Mouse (Mus musculus) heart, embryonic 10.5 days (tissue): Measurements from ENCODE around the gene Gm7075. TPM values are rescaled to one million over a fixed set of nuclear protein-coding genes. Genes with fewer than 3 reads are reported as not detected.
"Not testable (repeated sequence)": the region's sequence is repeated elsewhere in the genome, so short reads cannot be mapped to it uniquely, and the experiment has no call there.

Experiments used
- DNase-seq: peaks from one replicate; pipeline ENCODE4 v3.0.0-alpha.2; 2017; ENCODE audit warnings: low spot score
- H3K27ac ChIP-seq: fragments of 300-500 bp; sonication (generic); 2 replicates; pipeline ENCODE4 v1.5.1; 2016; ENCODE audit warnings: mild to moderate bottlenecking
- H3K27me3 ChIP-seq: fragments of 300-500 bp; sonication (generic); 2 replicates; pipeline ENCODE4 v1.6.1; 2016; ENCODE audit warnings: mild to moderate bottlenecking; ENCODE audit not compliant: poor library complexity, insufficient read depth, severe bottlenecking
- H3K36me3 ChIP-seq: fragments of 300-500 bp; sonication (generic); 2 replicates; pipeline ENCODE4 v1.6.1; 2016; ENCODE audit warnings: mild to moderate bottlenecking, moderate library complexity
- H3K4me1 ChIP-seq: fragments of 300-500 bp; sonication (generic); 2 replicates; pipeline ENCODE4 v1.6.1; 2016; ENCODE audit warnings: mild to moderate bottlenecking
- H3K4me3 ChIP-seq: fragments of 300-500 bp; sonication (generic); 2 replicates; pipeline ENCODE4 v1.5.1; 2016; ENCODE audit warnings: mild to moderate bottlenecking, moderate library complexity
- H3K9me3 ChIP-seq: fragments of 300-500 bp; sonication (generic); 2 replicates; pipeline ENCODE4 v1.6.1; 2016; ENCODE audit warnings: mild to moderate bottlenecking, moderate library complexity
- WGBS: fragments of 180-500 bp; shearing (Covaris S2); methylation state at CpG from one replicate; pipeline ENCODE4 v1.1.7; 2016; 5-methylcytosine and 5-hydroxymethylcytosine counted together
- polyA plus RNA-seq: library from polyadenylated mRNA; unstranded; fragments of >200 nt; fragmentation: Nextera tagmentation; extraction: Ambion mirVana; gene quantifications from 2 replicates; pipeline ENCODE4 v1.2.1, GENCODE M21; 2016

The Gm7075 gene
- polyA plus RNA-seq: not detected in 2 replicates

- no peaks in the 10 kb centered on the region for H3K9me3 ChIP-seq
- no peaks in the 10 kb centered on the region for H3K36me3 ChIP-seq
- no peak within 1 kb of the TSS for H3K4me3 ChIP-seq
- DNase-seq: no peak
- H3K4me1 ChIP-seq: no peaks in the 10 kb centered on the region
- 82% methylated on average over 18 of the region's 18 CpGs for WGBS
- H3K27ac ChIP-seq: no peak within 1 kb of the TSS
- H3K27me3 ChIP-seq: no peaks in the 10 kb centered on the region
Measured at GRCm38 (mm10) chr10:63421739-63422735, at the start of gene Gm7075. Gene Gm7075, minus strand, starts transcription at chr10:63421789.

- H3K4me3 ChIP-seq: no peak overlapping the region
- WGBS: 71% methylated on average over 5 of the region's 5 CpGs
Measured at GRCm38 (mm10) chr10:63460935-63461334, 39.3 kb upstream of the Gm7075 start.

GRCm38 (mm10) chr10:63457292-63458128 is 35.9 kb upstream of the Gm7075 start:
- H3K27me3 ChIP-seq: no peaks in the 10 kb centered on the region
- H3K4me3 ChIP-seq: peak overlapping the region; percentile 59
- peak overlapping the region; percentile 90 for H3K27ac ChIP-seq
- peak; percentile 88 for DNase-seq
- no peaks in the 10 kb centered on the region for H3K9me3 ChIP-seq
- WGBS: 21% methylated on average over 17 of the region's 17 CpGs
- H3K4me1 ChIP-seq: peaks cover 27% of the 10 kb centered on the region; the same call in 1 of the 2 replicates
- H3K36me3 ChIP-seq: no peaks in the 10 kb centered on the region

More at GRCm38 (mm10) chr10:63460935-63461334, 39.3 kb upstream of the Gm7075 start:
- Histone ChIP-seq H3K9me3 (no peaks in the 10 kb centered on the region), H3K27ac (peak overlapping the region; percentile 18; the same call in 1 of the 2 replicates), H3K27me3 (no peaks in the 10 kb centered on the region), H3K4me1 (peaks cover 21% of the 10 kb centered on the region; the same call in 1 of the 2 replicates), H3K36me3 (peaks cover 11% of the 10 kb centered on the region; the same call in 1 of the 2 replicates)
- no peak for DNase-seq

GRCm38 (mm10) chr10:63455110-63455878 is 33.7 kb upstream of the Gm7075 start:
- no peaks in the 10 kb centered on the region for H3K27me3 ChIP-seq
- H3K36me3 ChIP-seq: no peaks in the 10 kb centered on the region
- peaks cover 20% of the 10 kb centered on the region; the same call in 1 of the 2 replicates for H3K4me1 ChIP-seq
- H3K9me3 ChIP-seq: no peaks in the 10 kb centered on the region
- H3K4me3 ChIP-seq: no peak overlapping the region
- H3K27ac ChIP-seq: 0 out of 2 replicates have a peak overlapping the region, but pooled peaks have one; percentile 22
- 61% methylated on average over 8 of the region's 8 CpGs for WGBS
- DNase-seq: peak; percentile 42

GRCm38 (mm10) chr10:63453926-63454325 is 32.3 kb upstream of the Gm7075 start:
- Histone ChIP-seq H3K27me3 (no peaks in the 10 kb centered on the region), H3K36me3 (no peaks in the 10 kb centered on the region), H3K9me3 (no peaks in the 10 kb centered on the region), H3K4me3 (no peak overlapping the region), H3K4me1 (peaks cover 11% of the 10 kb centered on the region; the same call in 1 of the 2 replicates), H3K27ac (no peak overlapping the region)
- peak; percentile 25 for DNase-seq
- WGBS: 82% methylated on average over 4 of the region's 4 CpGs

- H3K27me3 ChIP-seq, H3K4me1 ChIP-seq, H3K4me3 ChIP-seq, H3K36me3 ChIP-seq, H3K27ac ChIP-seq, H3K9me3 ChIP-seq: not testable (repeated sequence)
- WGBS: 77% methylated on average over 13 of the region's 13 CpGs
- peak; percentile 16 for DNase-seq
Measured at GRCm38 (mm10) chr10:63444602-63445387, 23.2 kb upstream of the Gm7075 start.

- H3K27ac ChIP-seq: no peak overlapping the region
- DNase-seq: peak; percentile 38
- no peaks in the 10 kb centered on the region for H3K36me3 ChIP-seq
- H3K27me3 ChIP-seq: no peaks in the 10 kb centered on the region
- no peaks in the 10 kb centered on the region for H3K9me3 ChIP-seq
- no peaks in the 10 kb centered on the region for H3K4me1 ChIP-seq
- no peak overlapping the region for H3K4me3 ChIP-seq
- WGBS: 59% methylated on average over 7 of the region's 7 CpGs
Measured at GRCm38 (mm10) chr10:63439694-63440228, 18.2 kb upstream of the Gm7075 start.

- H3K4me1 ChIP-seq: no peaks in the 10 kb centered on the region
- no peaks in the 10 kb centered on the region for H3K36me3 ChIP-seq
- no peaks in the 10 kb centered on the region for H3K27me3 ChIP-seq
- no peak overlapping the region for H3K4me3 ChIP-seq
- H3K9me3 ChIP-seq: no peaks in the 10 kb centered on the region
- H3K27ac ChIP-seq: no peak overlapping the region
- DNase-seq: peak; percentile 67
Measured at GRCm38 (mm10) chr10:63438736-63439262, 17.2 kb upstream of the Gm7075 start.

GRCm38 (mm10) chr10:63432887-63433286 is 11.3 kb upstream of the Gm7075 start:
- Histone ChIP-seq H3K27ac (no peak overlapping the region), H3K9me3 (no peaks in the 10 kb centered on the region), H3K4me3 (no peak overlapping the region), H3K4me1 (no peaks in the 10 kb centered on the region), H3K36me3 (no peaks in the 10 kb centered on the region), H3K27me3 (no peaks in the 10 kb centered on the region)
- WGBS: 53% methylated on average over 2 of the region's 2 CpGs
- no peak for DNase-seq

GRCm38 (mm10) chr10:63432099-63432498 is 10.5 kb upstream of the Gm7075 start:
- Histone ChIP-seq H3K27ac (no peak overlapping the region), H3K27me3 (no peaks in the 10 kb centered on the region), H3K9me3 (no peaks in the 10 kb centered on the region), H3K4me3 (no peak overlapping the region), H3K4me1 (no peaks in the 10 kb centered on the region), H3K36me3 (no peaks in the 10 kb centered on the region)
- 86% methylated on average over 8 of the region's 8 CpGs for WGBS
- peak; percentile 52 for DNase-seq

GRCm38 (mm10) chr10:63431221-63431736 is 9.7 kb upstream of the Gm7075 start:
- no peak overlapping the region for H3K27ac ChIP-seq
- 91% methylated on average over 7 of the region's 7 CpGs for WGBS
- DNase-seq: peak; percentile 59
- no peaks in the 10 kb centered on the region for H3K9me3 ChIP-seq
- H3K27me3 ChIP-seq: no peaks in the 10 kb centered on the region
- no peaks in the 10 kb centered on the region for H3K4me1 ChIP-seq
- H3K4me3 ChIP-seq: no peak overlapping the region
- no peaks in the 10 kb centered on the region for H3K36me3 ChIP-seq
